Mouse (Mus musculus): Measurements from ENCODE around the gene Polr3e. TPM values are rescaled to one million over a fixed set of nuclear protein-coding genes. Genes with fewer than 3 reads are reported as not detected.

Polr3e gene
- total and polyA plus RNA-seq, 3 experiments: 39.1 to 50.1 TPM; not detected in 1

DNA sequence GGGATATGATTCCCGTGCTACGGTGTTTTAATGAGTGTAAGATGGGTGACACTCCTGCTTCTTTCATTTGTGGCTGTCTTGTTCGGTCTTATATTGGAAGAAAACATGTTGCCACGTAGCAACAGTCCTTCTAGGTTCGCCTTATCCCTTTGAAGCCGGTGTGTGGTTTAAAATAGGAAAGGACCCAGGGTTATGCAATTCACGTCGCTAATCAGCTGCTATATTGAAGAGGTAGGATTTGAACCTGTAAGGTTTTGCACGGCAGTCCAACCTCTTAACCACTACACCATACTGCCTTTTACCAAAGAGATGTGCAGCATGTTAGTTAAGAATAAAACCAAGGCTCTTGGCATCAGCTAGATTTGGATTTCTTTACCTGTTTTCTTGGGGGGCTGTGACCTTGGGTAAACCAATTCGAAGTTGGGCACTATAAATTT, 1.0 kb downstream of the Polr3e start (continued):
- TF ChIP-seq MEF2A (IDR thresholded peaks at IDR 0.05; ENCODE audit: extremely low read depth, insufficient replicate concordance, low read depth, low read length, poor library complexity, severe bottlenecking): no peak
- TF ChIP-seq MYB (IDR thresholded peaks at IDR 0.05; ENCODE audit: low read depth, low read length): no peak; the same call in 1 of the 2 replicates

DNA sequence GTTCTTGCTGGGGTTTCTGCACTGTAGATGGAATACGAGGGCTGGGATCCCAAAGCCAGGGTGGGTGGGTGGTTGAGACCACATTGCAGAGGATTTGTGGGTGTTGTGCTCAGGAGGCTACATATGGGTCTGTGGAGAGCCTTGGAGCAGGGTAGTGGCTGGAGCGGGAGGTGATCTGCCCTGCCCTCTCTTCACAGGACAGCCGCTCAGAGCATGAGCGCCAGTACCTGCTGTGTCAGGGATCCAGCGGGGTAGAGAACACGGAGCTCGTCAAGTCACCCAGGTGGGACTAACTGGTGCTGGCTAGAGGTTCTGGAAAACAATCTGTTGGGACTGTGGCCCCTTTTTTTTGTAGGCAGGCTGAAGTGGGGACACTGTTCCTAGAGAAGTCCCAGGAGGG, 15.6 kb downstream of the Polr3e start:
- H3K27ac ChIP-seq (ENCODE audit: control insufficient read depth, low read depth, low read length): no peak overlapping the region
- no peak overlapping the region for H3K4me3 ChIP-seq (ENCODE audit: control insufficient read depth in 1 of 2, insufficient read depth in 1 of 2, low read depth in 2 of 2, low read length in 2 of 2)
- TF ChIP-seq MAZ (IDR thresholded peaks at IDR 0.05; ENCODE audit: low read depth, low read length) (no peak), POLR2AphosphoS2 (IDR thresholded peaks at IDR 0.05; ENCODE audit: low read length) (no peak), GABPA (IDR thresholded peaks at IDR 0.05; ENCODE audit: low read depth, low read length) (no peak), RCOR1 (IDR thresholded peaks at IDR 0.05; ENCODE audit: low read depth, low read length) (no peak), SMC3 (IDR thresholded peaks at IDR 0.05; ENCODE audit: low read depth, low read length) (no peak), UBTF (IDR thresholded peaks at IDR 0.05; ENCODE audit: borderline replicate concordance, insufficient read depth, low read depth, low read length) (no peak), MEF2A (IDR thresholded peaks at IDR 0.05; ENCODE audit: extremely low read depth, insufficient replicate concordance, low read depth, low read length, poor library complexity, severe bottlenecking) (no peak), E2F4 (IDR thresholded peaks at IDR 0.05; ENCODE audit: borderline replicate concordance, low read depth, low read length) (no peak), RAD21 (IDR thresholded peaks at IDR 0.05; ENCODE audit: low read depth, low read length) (no peak), MAX (IDR thresholded peaks at IDR 0.05; ENCODE audit: low read length) (no peak), USF1 (IDR thresholded peaks at IDR 0.05; ENCODE audit: low read depth, low read length) (no peak), MXI1 (IDR thresholded peaks at IDR 0.05; ENCODE audit: low read depth, low read length) (no peak), NELFE (IDR thresholded peaks at IDR 0.05; ENCODE audit: low read depth, low read length) (no peak), CHD1 (IDR thresholded peaks at IDR 0.05; ENCODE audit: low read depth, low read length) (no peak), MYC (IDR thresholded peaks at IDR 0.05; ENCODE audit: low read depth, low read length) (no peak), HCFC1 (IDR thresholded peaks at IDR 0.05; ENCODE audit: low read depth, low read length) (no peak), TAL1 (IDR thresholded peaks at IDR 0.05; ENCODE audit: low read length) (no peak)
- H3K27me3 ChIP-seq (ENCODE audit: control insufficient read depth in 1 of 2, insufficient read depth in 2 of 2, low read length in 2 of 2): no peaks in the 10 kb centered on the region
- no peaks in the 10 kb centered on the region for H3K79me2 ChIP-seq (ENCODE audit: control insufficient read depth, insufficient read depth, low read length, poor library complexity)
- H3K36me3 ChIP-seq (ENCODE audit: control insufficient read depth in 1 of 2, insufficient read depth in 2 of 2, low read length in 2 of 2): peaks cover 0 to 27% of the 10 kb centered on the region in 2 experiments; a peak in 3 of 4 replicates
- peaks cover 0 to 5% of the 10 kb centered on the region in 2 experiments; a peak in 1 of 4 replicates for H3K4me1 ChIP-seq (ENCODE audit: control insufficient read depth in 1 of 2, insufficient read depth in 2 of 2, low read length in 2 of 2)
- no peak overlapping the region for H3K9ac ChIP-seq (ENCODE audit: control insufficient read depth, low read depth, low read length, poor library complexity, severe bottlenecking)
- H3K9me3 ChIP-seq (replicated peaks; ENCODE audit: insufficient read depth, low read length): no peaks in the 10 kb centered on the region
- no peak for DNase-seq (ENCODE audit: low read depth, low spot score)

DNA sequence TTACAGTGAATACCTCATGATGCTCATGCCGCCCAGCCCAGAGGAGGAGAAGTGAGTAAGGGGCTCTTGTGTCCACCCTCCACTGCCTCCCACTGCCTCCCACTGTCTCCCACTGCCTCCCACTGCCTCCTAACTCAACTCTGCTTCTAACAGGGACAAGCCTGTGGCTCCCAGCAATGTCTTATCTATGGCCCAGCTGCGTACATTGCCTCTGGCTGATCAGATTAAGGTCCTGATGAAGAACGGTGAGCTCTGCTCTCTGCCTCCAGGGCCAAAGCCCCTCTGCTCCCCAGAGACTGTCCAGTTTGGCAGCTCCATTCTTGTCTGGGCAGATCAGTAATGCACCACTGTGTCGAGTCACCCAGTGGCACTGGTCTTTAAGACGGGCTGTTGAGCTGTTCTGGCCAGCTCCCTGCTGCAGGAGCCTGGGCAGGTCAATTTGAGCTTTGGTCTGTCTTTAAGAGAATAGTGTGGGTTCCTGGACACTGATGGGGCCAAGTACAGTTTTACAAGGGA, 16.2 kb downstream of the Polr3e start:
- Histone ChIP-seq H3K36me3 (ENCODE audit: control insufficient read depth in 1 of 2, insufficient read depth in 2 of 2, low read length in 2 of 2) (peaks cover 0 to 28% of the 10 kb centered on the region in 2 experiments; a peak in 3 of 4 replicates), H3K4me1 (ENCODE audit: control insufficient read depth in 1 of 2, insufficient read depth in 2 of 2, low read length in 2 of 2) (peaks cover 0 to 5% of the 10 kb centered on the region in 2 experiments; a peak in 1 of 4 replicates), H3K27ac (ENCODE audit: control insufficient read depth, low read depth, low read length) (no peak overlapping the region), H3K79me2 (ENCODE audit: control insufficient read depth, insufficient read depth, low read length, poor library complexity) (no peaks in the 10 kb centered on the region), H3K4me3 (ENCODE audit: control insufficient read depth in 1 of 2, insufficient read depth in 1 of 2, low read depth in 2 of 2, low read length in 2 of 2) (no peak overlapping the region), H3K9me3 (replicated peaks; ENCODE audit: insufficient read depth, low read length) (no peaks in the 10 kb centered on the region), H3K27me3 (ENCODE audit: control insufficient read depth in 1 of 2, insufficient read depth in 2 of 2, low read length in 2 of 2) (no peaks in the 10 kb centered on the region), H3K9ac (ENCODE audit: control insufficient read depth, low read depth, low read length, poor library complexity, severe bottlenecking) (no peak overlapping the region)
- TF ChIP-seq EP300 (IDR thresholded peaks at IDR 0.05; ENCODE audit: low read depth in 1 of 2, low read length in 2 of 2): peak in 1 of 2 experiments; percentile 17; a peak in 1 of 4 replicates
- TF ChIP-seq MAZ (IDR thresholded peaks at IDR 0.05; ENCODE audit: low read depth, low read length): no peak
- TF ChIP-seq TCF12 (IDR thresholded peaks at IDR 0.05; ENCODE audit: low read depth, low read length): peak; percentile 60; the same call in 1 of the 2 replicates
- peak; percentile 22 for TF ChIP-seq TAL1 (IDR thresholded peaks at IDR 0.05; ENCODE audit: low read length)
- 0 out of 2 replicates have a peak, but pooled peaks have one; percentile 29 for TF ChIP-seq ETS1 (IDR thresholded peaks at IDR 0.05; ENCODE audit: low read depth, low read length)
- TF ChIP-seq GATA1 (IDR thresholded peaks at IDR 0.05; ENCODE audit: low read depth, low read length): peak; percentile 53
- no peak for DNase-seq (ENCODE audit: low read depth, low spot score)

All from MEL (cell line).